Mouse (Mus musculus) right cerebral cortex, postnatal 25 days (tissue): Measurements from ENCODE around the gene Sirpb1b.
"Not testable (repeated sequence)": the region's sequence is repeated elsewhere in the genome, so short reads cannot be mapped to it uniquely, and the experiment has no call there.

Experiments used
- DNase-seq: peaks from one replicate; pipeline ENCODE4 v3.0.0; 2022

Sirpb1b gene

GRCm38 (mm10) chr3:15574887-15575286, at the start of gene Sirpb1b:
Gene Sirpb1b (minus strand): TSS chr3:15575065.
- DNase-seq: not testable (repeated sequence)

- not testable (repeated sequence) for DNase-seq
Observed at GRCm38 (mm10) chr3:15590377-15591117, 15.7 kb upstream of the Sirpb1b start.

GRCm38 (mm10) chr3:15586665-15587064, 11.8 kb upstream of the Sirpb1b start:
- DNase-seq: not testable (repeated sequence)

GRCm38 (mm10) chr3:15583452-15583851, 8.6 kb upstream of the Sirpb1b start:
- no peak for DNase-seq

GRCm38 (mm10) chr3:15582948-15583347, 8.1 kb upstream of the Sirpb1b start:
- DNase-seq: not testable (repeated sequence)

- not testable (repeated sequence) for DNase-seq
Observed at GRCm38 (mm10) chr3:15576466-15576865, 1.6 kb upstream of the Sirpb1b start.

GRCm38 (mm10) chr3:15528589-15528988, 46.3 kb downstream of the Sirpb1b start:
- no peak for DNase-seq

- DNase-seq: not testable (repeated sequence)
Observed at GRCm38 (mm10) chr3:15513608-15514007, 61.3 kb downstream of the Sirpb1b start.

- DNase-seq: not testable (repeated sequence)
Observed at GRCm38 (mm10) chr3:15507792-15508321, 67.0 kb downstream of the Sirpb1b start.

GRCm38 (mm10) chr3:15474831-15475230, 100.0 kb downstream of the Sirpb1b start:
- not testable (repeated sequence) for DNase-seq

- not testable (repeated sequence) for DNase-seq
Observed at GRCm38 (mm10) chr3:15470158-15470557, 104.7 kb downstream of the Sirpb1b start.
